Mouse (Mus musculus): ENCODE results near the gene Unc50.

DNA sequence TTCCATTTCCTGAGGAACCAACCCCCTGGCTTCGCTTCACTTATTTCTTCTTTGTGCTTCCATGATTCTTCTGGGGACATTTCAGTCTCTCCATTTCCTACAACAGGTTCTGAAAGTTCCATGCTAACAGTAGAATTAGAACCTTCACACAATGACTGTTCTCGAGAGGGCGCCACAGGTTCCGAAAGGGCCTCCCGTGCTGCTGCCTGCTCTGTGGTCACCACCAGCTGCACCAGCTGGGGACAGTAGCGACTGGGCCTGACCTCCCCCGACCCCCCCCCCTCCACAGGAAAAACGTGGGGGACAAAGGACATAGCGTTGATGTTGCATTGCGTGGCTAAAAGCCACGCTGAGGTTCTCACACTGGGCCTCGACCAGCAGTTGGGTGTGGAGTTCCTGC is 58.6 kb downstream of the Unc50 start:
- TF ChIP-seq POLR2A (IDR thresholded peaks at IDR 0.05; ENCODE audit: low read depth, low read length) (no peak), CTCF (conservative IDR thresholded peaks at IDR 0.05; ENCODE audit: insufficient read depth, insufficient read length, low read depth, low read length) (no peak)
